11 mouse cellular contexts compared by ENCODE assay signal in genomic region chr2:71670882-71671281, GRCm38 (mm10).
A peak's percentile ranks its signal among the peaks of the same experiment; 100 is the strongest.
DNase-seq lines count a peak whose midpoint lies in the region; ATAC-seq and TF ChIP-seq lines count a peak whose summit lies in the region.
"Had no signal": no experiment of that assay in that cellular context is flagged by ENCODE, and none has a peak within 500 bp of the region (broad histone marks: within the 10 kb centered on the region; RNA-seq: fewer than 3 reads in every experiment).

No protein-coding gene starts in this region.

- WGBS in kidney, embryonic 14.5 days, result 59% methylated on average over 4 of the region's 4 CpGs
- 58% methylated on average over 4 of the region's 4 CpGs for WGBS in kidney, postnatal 0 days

- peak; percentile 67 for DNase-seq in kidney, adult 11 months
- peak; percentile 64 to 76 for DNase-seq in heart, adult 9 months (ENCODE audit: low spot score in 2 of 2)
- no peak for DNase-seq in kidney, postnatal 0 days (ENCODE audit: low spot score)
- DNase-seq in lung, postnatal 4 days, result peak; percentile 27 to 70
- no peak for DNase-seq in left cerebral cortex, postnatal 4 days
- no peak for DNase-seq in cerebellum, postnatal 10 days
- DNase-seq in layer of hippocampus, postnatal 14 days (ENCODE audit: low spot score in 2 of 2), result no peak
- DNase-seq: layer of hippocampus, postnatal 36 days; right cerebral cortex, postnatal 4 days had no signal

- no peaks in the 10 kb centered on the region for H3K27me3 ChIP-seq in kidney, embryonic 14.5 days (ENCODE audit: control insufficient read depth, insufficient read depth, low read length)
- no peaks in the 10 kb centered on the region for H3K27me3 ChIP-seq in kidney, postnatal 0 days (ENCODE audit: insufficient read depth, low read length)

- no peak overlapping the region for H3K4me3 ChIP-seq in kidney, embryonic 14.5 days (ENCODE audit: low read length)
- H3K4me3 ChIP-seq in kidney, postnatal 0 days (replicated peaks; ENCODE audit: low read depth, low read length), result no peak overlapping the region

- ATAC-seq in kidney, embryonic 14.5 days (ENCODE audit: low FRiP score, low TSS enrichment), result no peak
- no peak for ATAC-seq in kidney, postnatal 0 days (replicated peaks; ENCODE audit: low FRiP score, low read depth)
- ATAC-seq: CD4-positive, CD25-positive, alpha-beta regulatory T cell, adult 4 months had no signal

- intact Hi-C loops in left cerebral cortex, postnatal 4 days (cut with DNase I), result no loop called here

- no peak overlapping the region for H3K9ac ChIP-seq in kidney, embryonic 14.5 days (ENCODE audit: low read depth, low read length)
- no peak overlapping the region for H3K9ac ChIP-seq in kidney, postnatal 0 days (ENCODE audit: low read depth, low read length)

- no peak overlapping the region for H3K4me2 ChIP-seq in kidney, embryonic 14.5 days (replicated peaks; ENCODE audit: low read depth, low read length)
- no peak overlapping the region for H3K4me2 ChIP-seq in kidney, postnatal 0 days (ENCODE audit: low read length)

- H3K4me1 ChIP-seq in kidney, embryonic 14.5 days (ENCODE audit: control insufficient read depth, insufficient read depth, low read length), result peaks cover 11% of the 10 kb centered on the region
- peaks cover 9% of the 10 kb centered on the region; the same call in 1 of the 2 replicates for H3K4me1 ChIP-seq in kidney, postnatal 0 days (replicated peaks; ENCODE audit: insufficient read depth, low read length)

- no peak overlapping the region for H3K27ac ChIP-seq in kidney, embryonic 14.5 days (ENCODE audit: low read depth, low read length)
- peak overlapping the region; percentile 73; the same call in 1 of the 2 replicates for H3K27ac ChIP-seq in kidney, postnatal 0 days

- no peaks in the 10 kb centered on the region for H3K9me3 ChIP-seq in kidney, embryonic 14.5 days (ENCODE audit: control insufficient read depth, low read length)
- H3K9me3 ChIP-seq in kidney, postnatal 0 days (replicated peaks; ENCODE audit: low read length), result no peaks in the 10 kb centered on the region

- no peak for TF ChIP-seq CTCF in kidney, postnatal 0 days (IDR thresholded peaks at IDR 0.05; ENCODE audit: low read depth)

- H3K36me3 ChIP-seq in kidney, embryonic 14.5 days (ENCODE audit: control insufficient read depth, insufficient read depth, low read length), result no peaks in the 10 kb centered on the region
- H3K36me3 ChIP-seq in kidney, postnatal 0 days (ENCODE audit: insufficient read depth, low read length), result no peaks in the 10 kb centered on the region

Comparison
In these comparisons a context has a peak if more than half of its experiments do, and no peak if none do; other contexts are left out.
1. DNase-seq: peak in kidney, adult 11 months (single experiment), heart, adult 9 months (2 of 2) and lung, postnatal 4 days (2 of 2); none in kidney, postnatal 0 days (single experiment), left cerebral cortex, postnatal 4 days (single experiment), cerebellum, postnatal 10 days (0 of 2) and layer of hippocampus, postnatal 14 days (0 of 2).